Mouse (Mus musculus) erythroblast, embryonic 14.5 days (primary cell): ENCODE results near the gene Zfp62. TPM values are rescaled to one million over a fixed set of nuclear protein-coding genes. Genes with fewer than 3 reads are reported as not detected.

Source experiments
- H3K27me3 ChIP-seq: 2 replicates; pipeline ENCODE4 v1.6.1; 2012; ENCODE audit warnings: inconsistent platforms; ENCODE audit not compliant: control insufficient read depth
- H3K36me3 ChIP-seq: 2 replicates; pipeline ENCODE4 v1.6.1; 2012; ENCODE audit warnings: mild to moderate bottlenecking, inconsistent platforms; ENCODE audit not compliant: control insufficient read depth
- H3K4me1 ChIP-seq: 2 replicates; pipeline ENCODE4 v1.6.1; 2012; ENCODE audit warnings: inconsistent platforms; ENCODE audit not compliant: control insufficient read depth
- H3K4me3 ChIP-seq: replicated peaks from 2 replicates; pipeline ENCODE3; 2012; ENCODE audit warnings: moderate library complexity, mild to moderate bottlenecking, inconsistent platforms
- H3K9me3 ChIP-seq: 2 replicates; pipeline ENCODE4 v1.6.1; 2012; ENCODE audit warnings: low read length, inconsistent platforms, mixed read lengths; ENCODE audit not compliant: control insufficient read depth
- GATA1 ChIP-seq: IDR thresholded peaks from 2 replicates; pipeline ENCODE4 v1.6.1; 2012; ENCODE audit warnings: low read length, inconsistent platforms, mixed read lengths
- TAL1 ChIP-seq: IDR thresholded peaks from 3 replicates; pipeline ENCODE4 v1.6.1; 2012; ENCODE audit warnings: low read length, inconsistent platforms, mixed read lengths
- polyA plus RNA-seq: library from polyadenylated mRNA; stranded (reverse); fragments of >175 nt; gene quantifications from 2 replicates; pipeline ENCODE4 v1.2.3, GENCODE M21; 2012

The Zfp62 gene
- polyA plus RNA-seq, 1 experiment, result 0.02 TPM

GRCm38 (mm10) chr11:49245176-49245575 lies 42.1 kb downstream of the Zfp62 start:
- TF ChIP-seq TAL1, result no peak
- TF ChIP-seq GATA1, result no peak
- peaks cover 10% of the 10 kb centered on the region for H3K36me3 ChIP-seq
- H3K4me1 ChIP-seq, result peaks cover 84% of the 10 kb centered on the region
- no peaks in the 10 kb centered on the region for H3K27me3 ChIP-seq
- peak overlapping the region; percentile 71 for H3K4me3 ChIP-seq
- H3K9me3 ChIP-seq, result no peaks in the 10 kb centered on the region

GRCm38 (mm10) chr11:49245634-49246415 lies 42.7 kb downstream of the Zfp62 start:
- no peak for TF ChIP-seq TAL1
- TF ChIP-seq GATA1, result no peak
- H3K4me3 ChIP-seq, result peak overlapping the region; percentile 71
- no peaks in the 10 kb centered on the region for H3K27me3 ChIP-seq
- H3K4me1 ChIP-seq, result peaks cover 91% of the 10 kb centered on the region
- H3K36me3 ChIP-seq, result peaks cover 10% of the 10 kb centered on the region
- no peaks in the 10 kb centered on the region for H3K9me3 ChIP-seq

- no peaks in the 10 kb centered on the region for H3K27me3 ChIP-seq
- H3K4me3 ChIP-seq, result no peak overlapping the region
- H3K4me1 ChIP-seq, result peaks cover 93% of the 10 kb centered on the region
- no peaks in the 10 kb centered on the region for H3K9me3 ChIP-seq
- TF ChIP-seq TAL1 (no peak), GATA1 (no peak)
- peaks cover 13% of the 10 kb centered on the region for H3K36me3 ChIP-seq
Observed at GRCm38 (mm10) chr11:49246523-49246922, 43.4 kb downstream of the Zfp62 start.

DNA sequence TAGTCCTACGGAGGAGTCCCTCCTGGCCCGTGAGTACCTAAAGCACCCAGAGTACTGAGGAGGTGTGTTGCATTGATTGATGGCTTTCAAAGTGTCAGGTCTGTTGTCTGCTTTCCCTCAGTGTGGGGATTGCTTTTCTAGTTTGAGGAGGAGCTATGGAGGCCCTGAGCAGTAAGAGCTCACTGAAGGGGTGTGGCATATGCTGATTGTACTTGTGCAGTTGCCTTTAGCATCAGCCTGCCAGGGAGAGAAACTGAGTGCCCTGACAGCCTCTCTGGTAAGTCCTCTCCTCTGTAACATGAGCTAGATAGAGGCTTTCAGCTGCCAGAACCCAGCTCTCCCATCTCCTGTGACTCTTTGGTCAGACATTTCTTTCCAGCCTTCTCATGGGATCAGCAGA lies 44.2 kb downstream of the Zfp62 start:
- peak overlapping the region; percentile 16 for H3K4me3 ChIP-seq
- TF ChIP-seq TAL1 (no peak), GATA1 (no peak)
- H3K27me3 ChIP-seq, result no peaks in the 10 kb centered on the region
- peaks cover 96% of the 10 kb centered on the region for H3K4me1 ChIP-seq
- H3K9me3 ChIP-seq, result no peaks in the 10 kb centered on the region
- peaks cover 19% of the 10 kb centered on the region for H3K36me3 ChIP-seq

- no peak overlapping the region for H3K4me3 ChIP-seq
- no peaks in the 10 kb centered on the region for H3K9me3 ChIP-seq
- TF ChIP-seq TAL1 (no peak), GATA1 (no peak)
- H3K36me3 ChIP-seq, result peaks cover 31% of the 10 kb centered on the region
- H3K4me1 ChIP-seq, result peaks cover 95% of the 10 kb centered on the region
- no peaks in the 10 kb centered on the region for H3K27me3 ChIP-seq
Observed at GRCm38 (mm10) chr11:49248226-49248973, 45.3 kb downstream of the Zfp62 start.

DNA sequence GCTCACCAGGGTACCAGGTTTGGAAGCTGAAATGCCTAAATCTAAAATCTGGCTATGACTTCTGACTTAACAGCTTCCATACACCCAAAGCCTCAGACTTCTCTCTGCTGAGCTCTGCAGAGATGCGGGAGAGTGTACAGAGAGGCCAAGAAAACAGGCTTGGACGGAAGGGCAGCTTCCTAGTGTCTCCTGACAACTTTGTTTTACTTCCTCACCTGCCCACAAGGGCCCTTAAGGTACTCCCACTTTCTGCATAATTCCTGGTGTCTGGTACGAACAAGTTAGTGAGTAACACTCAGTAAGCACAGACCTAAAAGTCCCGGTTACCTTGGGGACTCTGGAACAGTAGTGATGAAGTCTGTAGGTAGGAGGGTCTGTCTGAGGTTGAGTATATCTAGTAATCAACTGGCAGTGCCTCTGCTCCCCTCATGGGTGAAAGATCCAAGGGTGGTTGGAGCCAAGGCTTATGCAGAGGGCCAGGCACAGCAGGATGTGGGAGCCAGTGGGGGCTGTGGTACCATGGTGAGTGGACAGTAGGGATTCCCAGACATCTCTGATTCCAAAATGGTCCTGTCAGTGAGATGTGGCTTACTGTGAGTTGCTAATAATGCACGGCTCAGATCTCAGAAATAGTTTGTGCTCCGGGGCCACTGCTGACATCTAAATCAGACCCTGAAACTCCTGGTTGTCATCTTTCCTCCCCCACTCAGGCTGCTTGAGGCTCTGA lies 46.0 kb downstream of the Zfp62 start:
- Histone ChIP-seq H3K4me1 (peaks cover 99% of the 10 kb centered on the region), H3K9me3 (no peaks in the 10 kb centered on the region), H3K27me3 (no peaks in the 10 kb centered on the region), H3K4me3 (peak overlapping the region; percentile 80), H3K36me3 (peaks cover 38% of the 10 kb centered on the region)
- no peak for TF ChIP-seq GATA1
- no peak for TF ChIP-seq TAL1

GRCm38 (mm10) chr11:49249811-49250421 lies 46.8 kb downstream of the Zfp62 start:
- no peaks in the 10 kb centered on the region for H3K27me3 ChIP-seq
- no peaks in the 10 kb centered on the region for H3K9me3 ChIP-seq
- peaks cover 98% of the 10 kb centered on the region for H3K4me1 ChIP-seq
- TF ChIP-seq TAL1 (no peak), GATA1 (no peak)
- peaks cover 46% of the 10 kb centered on the region for H3K36me3 ChIP-seq
- peak overlapping the region; percentile 80 for H3K4me3 ChIP-seq

- H3K4me3 ChIP-seq, result peak overlapping the region; percentile 80
- no peak for TF ChIP-seq GATA1
- TF ChIP-seq TAL1, result no peak
- H3K36me3 ChIP-seq, result peaks cover 54% of the 10 kb centered on the region
- H3K27me3 ChIP-seq, result no peaks in the 10 kb centered on the region
- H3K4me1 ChIP-seq, result peaks cover 95% of the 10 kb centered on the region
- no peaks in the 10 kb centered on the region for H3K9me3 ChIP-seq
Observed at GRCm38 (mm10) chr11:49250422-49251379, 47.6 kb downstream of the Zfp62 start.
